Mouse (Mus musculus) gastrocnemius, postnatal 4 days (tissue): ENCODE measurements at regions not wholly inside any gene's neighbourhood (a gene's known extent, or its start where the extent isn't known, plus 50 kb on each side); places are given as distances from the start of the nearest gene placed in this dataset.

ENCODE experiments used
- DNase-seq, 2 experiments: peaks; one replicate each; pipeline ENCODE4 v3.0.0; 2021 to 2022; ENCODE audit warnings: low spot score in 2 of 2, mixed read lengths in 2 of 2

GRCm38 (mm10) chr4:32149171-32149570, 89.4 kb upstream of the Bach2 start:
- no peak for DNase-seq

- no peak for DNase-seq
Observed at GRCm38 (mm10) chr4:32153356-32153755, 85.2 kb upstream of the Bach2 start.

GRCm38 (mm10) chr4:32156965-32157364, 81.6 kb upstream of the Bach2 start:
- no peak for DNase-seq

GRCm38 (mm10) chr4:32158451-32158850, 80.2 kb upstream of the Bach2 start:
- no peak for DNase-seq

- DNase-seq, result no peak
Observed at GRCm38 (mm10) chr4:32158886-32159285, 79.7 kb upstream of the Bach2 start.

- no peak for DNase-seq
Observed at GRCm38 (mm10) chr4:32160815-32161214, 77.8 kb upstream of the Bach2 start.

- no peak for DNase-seq
Observed at GRCm38 (mm10) chr4:32161871-32162656, 76.5 kb upstream of the Bach2 start.

GRCm38 (mm10) chr4:32162694-32163240, 75.8 kb upstream of the Bach2 start:
- no peak for DNase-seq

- no peak for DNase-seq
Observed at GRCm38 (mm10) chr4:32164081-32164641, 74.4 kb upstream of the Bach2 start.

- no peak for DNase-seq
Observed at GRCm38 (mm10) chr4:32164736-32165241, 73.8 kb upstream of the Bach2 start.

GRCm38 (mm10) chr4:32165918-32166528, 72.6 kb upstream of the Bach2 start:
- no peak for DNase-seq

- DNase-seq, result no peak
Observed at GRCm38 (mm10) chr4:32167151-32167550, 71.5 kb upstream of the Bach2 start.

GRCm38 (mm10) chr4:32170106-32170459, 68.5 kb upstream of the Bach2 start:
- no peak for DNase-seq

GRCm38 (mm10) chr4:32170460-32171192, 68.0 kb upstream of the Bach2 start:
- DNase-seq, result no peak

GRCm38 (mm10) chr4:32171291-32171690, 67.3 kb upstream of the Bach2 start:
- DNase-seq, result no peak

GRCm38 (mm10) chr4:32172992-32173391, 65.6 kb upstream of the Bach2 start:
- DNase-seq, result no peak

GRCm38 (mm10) chr4:32174771-32175170, 63.8 kb upstream of the Bach2 start:
- DNase-seq, result no peak

- no peak for DNase-seq
Observed at GRCm38 (mm10) chr4:32175231-32175630, 63.4 kb upstream of the Bach2 start.

GRCm38 (mm10) chr4:32175853-32176448, 62.7 kb upstream of the Bach2 start:
- no peak for DNase-seq

GRCm38 (mm10) chr4:32176449-32177135, 62.0 kb upstream of the Bach2 start:
- no peak for DNase-seq
